Mouse (Mus musculus) liver (tissue): ENCODE measurements around the gene Fmo6.

Experiments
- DNase-seq: peaks from one replicate; pipeline ENCODE4 v3.0.0-alpha.2; 2020; ENCODE audit warnings: mixed read lengths

Gene Fmo6

GRCm38 (mm10) chr1:162912085-162912484, 25.2 kb downstream of the Fmo6 start:
- no peak for DNase-seq

- no peak for DNase-seq
These were observed 35.4 kb downstream of the Fmo6 start for GRCm38 (mm10) chr1:162901879-162902278.

GRCm38 (mm10) chr1:162897838-162898811, 39.2 kb downstream of the Fmo6 start, which contains the start of gene Fmo2:
Gene Fmo2 (minus strand): TSS chr1:162898726.
- DNase-seq, result no peak

GRCm38 (mm10) chr1:162895900-162896299, 41.4 kb downstream of the Fmo6 start:
- DNase-seq, result peak; percentile 65

- DNase-seq, result no peak
These were observed 44.3 kb downstream of the Fmo6 start for GRCm38 (mm10) chr1:162893014-162893413.

- no peak for DNase-seq
These were observed 45.3 kb downstream of the Fmo6 start for GRCm38 (mm10) chr1:162891980-162892451.

- DNase-seq, result no peak
These were observed 48.7 kb downstream of the Fmo6 start for GRCm38 (mm10) chr1:162888646-162889045.

- no peak for DNase-seq
These were observed 49.7 kb downstream of the Fmo6 start for GRCm38 (mm10) chr1:162887644-162888043.

GRCm38 (mm10) chr1:162886138-162886816, 51.0 kb downstream of the Fmo6 start:
- no peak for DNase-seq

- DNase-seq, result no peak
These were observed 54.6 kb downstream of the Fmo6 start for GRCm38 (mm10) chr1:162882681-162883080.

- peak; percentile 62 for DNase-seq
These were observed 57.5 kb downstream of the Fmo6 start for GRCm38 (mm10) chr1:162879595-162880369.

- DNase-seq, result no peak
These were observed 62.2 kb downstream of the Fmo6 start for GRCm38 (mm10) chr1:162875091-162875490.

- DNase-seq, result no peak
These were observed 65.5 kb downstream of the Fmo6 start for GRCm38 (mm10) chr1:162871701-162872311.

GRCm38 (mm10) chr1:162870978-162871377, 66.3 kb downstream of the Fmo6 start:
- DNase-seq, result no peak

GRCm38 (mm10) chr1:162867396-162867795, 69.9 kb downstream of the Fmo6 start:
- DNase-seq, result no peak
